ENCODE assay signal across 14 mouse cellular contexts in genomic region chr16:30690531-30690930, GRCm38 (mm10).
"Had no signal": no experiment of that assay in that cellular context is flagged by ENCODE, and none has a peak within 500 bp of the region (broad histone marks: within the 10 kb centered on the region; RNA-seq: fewer than 3 reads in every experiment).

No protein-coding gene starts in this region.

- DNase-seq: kidney, adult 18-20 months; kidney, postnatal 14 days; lung, adult 2 months; lung, postnatal 36 days; thymus, postnatal 25 days had no signal

- H3K4me1 ChIP-seq: liver, embryonic 15.5 days; neural tube, embryonic 12.5 days had no signal

- H3K27ac ChIP-seq: kidney, embryonic 15.5 days; left cerebral cortex, adult 2 months; limb, embryonic 13.5 days; liver, embryonic 15.5 days; midbrain, embryonic 13.5 days; neural tube, embryonic 12.5 days; stomach, postnatal 0 days had no signal

- H3K27me3 ChIP-seq: kidney, embryonic 15.5 days; limb, embryonic 13.5 days; liver, embryonic 15.5 days; midbrain, embryonic 13.5 days; neural tube, embryonic 12.5 days had no signal

- ATAC-seq: lung, postnatal 0 days; midbrain, embryonic 13.5 days had no signal

- H3K9me3 ChIP-seq: kidney, embryonic 15.5 days; limb, embryonic 13.5 days; liver, embryonic 15.5 days; midbrain, embryonic 13.5 days; neural tube, embryonic 12.5 days had no signal

- H3K4me2 ChIP-seq: kidney, embryonic 15.5 days; limb, embryonic 13.5 days; liver, embryonic 11.5 days; liver, embryonic 15.5 days; midbrain, embryonic 13.5 days; neural tube, embryonic 12.5 days had no signal

- H3K9ac ChIP-seq: kidney, embryonic 15.5 days; limb, embryonic 13.5 days; liver, embryonic 15.5 days; midbrain, embryonic 13.5 days; neural tube, embryonic 12.5 days had no signal

- H3K4me3 ChIP-seq: kidney, embryonic 15.5 days; left cerebral cortex, adult 2 months; limb, embryonic 13.5 days; liver, embryonic 15.5 days; midbrain, embryonic 13.5 days; neural tube, embryonic 12.5 days had no signal

- H3K36me3 ChIP-seq: kidney, embryonic 15.5 days; limb, embryonic 13.5 days; liver, embryonic 15.5 days; midbrain, embryonic 13.5 days; neural tube, embryonic 12.5 days had no signal
